Mouse (Mus musculus): Measurements from ENCODE around the gene Klra1.
"Not testable (repeated sequence)": the region's sequence is repeated elsewhere in the genome, so short reads cannot be mapped to it uniquely, and the experiment has no call there.

The Klra1 gene

DNA sequence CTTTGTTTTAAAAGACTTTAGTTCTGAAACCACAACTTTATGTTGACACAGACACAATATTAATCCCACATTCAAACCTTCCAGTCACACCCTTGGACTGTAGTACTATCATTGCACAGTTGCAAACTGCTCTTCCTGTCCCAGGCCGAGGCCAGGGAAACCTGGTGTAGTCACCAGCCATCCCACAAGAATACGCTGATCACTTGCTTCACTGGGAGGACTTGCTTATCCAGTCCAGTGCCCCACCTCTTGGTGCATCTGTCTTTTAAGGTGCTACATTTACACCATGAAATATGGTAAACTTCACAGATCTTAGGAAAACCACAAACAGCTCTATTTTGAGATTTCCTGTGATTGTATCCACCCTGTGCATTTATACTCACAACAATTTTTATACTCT is at the start of gene Klra1:
Gene Klra1 (minus strand): TSS at position 125 of the 400 bp plus-strand sequence.
- no peak for DNase-seq (ENCODE audit: low spot score in 2 of 2)

DNA sequence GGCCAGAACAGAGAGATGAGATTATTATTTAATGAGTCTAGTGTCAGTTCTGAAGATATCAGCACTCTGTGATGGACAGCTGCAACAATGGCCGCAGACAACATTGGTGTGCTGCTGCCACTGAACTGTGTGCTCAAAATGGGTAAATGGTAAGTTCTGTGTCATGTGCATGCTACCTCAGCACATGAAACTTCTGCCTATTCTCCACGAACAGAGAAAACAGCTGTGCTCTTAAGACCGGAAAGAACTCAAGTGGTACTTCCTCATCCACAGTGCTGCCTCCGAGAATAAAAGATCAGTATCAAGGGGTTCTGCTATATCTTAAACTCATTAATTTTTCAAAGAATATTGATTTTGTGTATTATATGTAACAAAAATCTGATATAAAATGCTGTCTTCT is 42.8 kb upstream of the Klra1 start:
- DNase-seq (ENCODE audit: low spot score in 2 of 2), result no peak

DNA sequence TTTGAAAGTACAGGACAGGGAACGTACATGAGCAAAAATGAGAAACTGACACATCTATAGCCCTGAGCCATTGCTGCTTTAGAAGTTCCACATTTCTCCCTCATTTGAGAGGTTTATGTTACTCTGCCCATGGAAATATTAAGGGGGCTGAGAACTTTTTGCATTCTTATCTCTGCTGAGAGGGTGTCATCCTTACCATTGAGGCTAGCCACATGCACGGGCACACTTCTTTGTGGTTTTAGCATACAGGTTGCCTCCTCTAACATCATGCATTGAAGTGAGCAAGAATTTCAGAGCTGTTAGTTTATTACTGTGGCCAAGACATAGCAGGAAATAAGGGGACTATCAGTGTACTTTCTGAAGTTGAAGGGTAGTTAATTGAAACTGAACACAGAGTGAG is 32.5 kb upstream of the Klra1 start:
- DNase-seq (ENCODE audit: low spot score in 2 of 2), result no peak

DNA sequence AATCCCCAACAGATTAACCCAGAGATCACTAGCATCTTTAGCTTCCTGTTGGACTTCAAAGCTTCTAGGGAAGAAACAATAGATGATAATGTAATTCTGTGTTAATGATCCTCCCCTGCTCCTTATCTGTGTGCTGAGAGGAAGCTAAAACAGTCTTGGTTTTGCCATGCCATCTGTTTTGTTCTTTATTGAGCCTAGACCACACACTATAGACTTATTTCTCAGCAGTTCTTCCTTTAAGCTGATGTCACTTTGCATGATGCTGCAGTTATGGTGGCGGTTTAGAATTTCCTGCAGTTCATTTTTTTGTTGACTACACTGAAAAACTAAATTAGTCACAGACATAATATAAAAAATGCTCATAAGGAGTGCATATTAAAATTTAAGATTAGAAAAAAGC is 18.2 kb upstream of the Klra1 start:
- no peak for DNase-seq (ENCODE audit: low spot score in 2 of 2)

DNA sequence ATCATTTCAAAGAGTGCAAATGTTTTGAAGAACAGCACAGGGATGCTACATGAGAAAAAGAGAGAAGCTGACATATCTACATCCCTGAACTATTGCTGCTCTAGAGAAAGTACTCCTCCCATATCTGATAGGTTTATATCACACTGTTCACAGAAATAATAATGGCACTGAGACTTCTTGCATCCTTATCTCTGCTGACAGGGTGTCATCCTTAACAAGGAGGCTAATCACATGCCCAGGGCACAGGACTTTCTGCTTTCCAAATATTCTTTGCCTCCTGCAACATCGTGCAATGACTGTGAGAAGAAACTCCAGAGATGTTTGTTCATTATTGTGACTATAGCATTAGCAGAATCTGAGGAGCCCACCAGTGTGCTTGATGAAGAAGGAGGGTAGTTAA is 871 bp downstream of the Klra1 start:
- DNase-seq (ENCODE audit: low spot score in 2 of 2), result no peak

DNA sequence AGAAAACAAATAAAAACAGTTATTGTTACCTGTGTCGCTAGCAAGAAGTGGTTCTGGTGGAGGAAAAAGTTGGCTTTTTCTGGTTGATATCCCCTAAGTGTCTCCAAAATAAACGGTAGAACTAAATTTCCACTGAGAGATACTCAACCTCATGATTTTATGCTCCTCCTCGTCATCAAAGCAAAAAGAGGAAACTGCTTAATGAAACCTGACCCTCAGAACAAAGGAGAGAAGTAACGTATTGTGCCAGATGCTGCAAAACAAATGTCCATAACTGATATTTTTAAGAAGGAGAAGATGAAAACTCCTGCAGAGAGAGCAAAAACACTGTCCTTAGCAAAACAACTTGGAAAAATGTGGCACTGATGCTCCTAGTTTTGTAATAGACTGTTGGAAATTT is 4.3 kb downstream of the Klra1 start:
- no peak for DNase-seq (ENCODE audit: low spot score in 2 of 2)

DNA sequence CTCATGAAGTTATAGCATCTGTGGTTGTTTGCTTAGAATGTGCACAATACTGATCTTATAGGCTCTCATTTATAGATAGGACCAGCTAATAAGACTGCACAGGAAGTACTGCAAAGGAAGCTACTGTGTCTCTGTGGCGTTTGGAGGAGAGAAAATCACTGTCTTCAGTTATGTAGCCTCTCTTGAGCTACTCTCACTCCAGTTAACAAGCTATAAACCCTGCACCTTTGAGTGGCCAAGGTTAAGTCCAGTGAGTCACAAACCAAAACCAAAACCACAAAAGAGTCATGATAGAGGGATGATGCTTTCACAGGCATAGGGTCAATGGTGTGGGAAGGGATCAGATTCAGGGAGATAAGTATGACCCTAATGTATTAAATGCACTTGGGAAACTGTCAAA is 41.3 kb downstream of the Klra1 start:
- not testable (repeated sequence) for DNase-seq (ENCODE audit: low spot score in 2 of 2)

DNA sequence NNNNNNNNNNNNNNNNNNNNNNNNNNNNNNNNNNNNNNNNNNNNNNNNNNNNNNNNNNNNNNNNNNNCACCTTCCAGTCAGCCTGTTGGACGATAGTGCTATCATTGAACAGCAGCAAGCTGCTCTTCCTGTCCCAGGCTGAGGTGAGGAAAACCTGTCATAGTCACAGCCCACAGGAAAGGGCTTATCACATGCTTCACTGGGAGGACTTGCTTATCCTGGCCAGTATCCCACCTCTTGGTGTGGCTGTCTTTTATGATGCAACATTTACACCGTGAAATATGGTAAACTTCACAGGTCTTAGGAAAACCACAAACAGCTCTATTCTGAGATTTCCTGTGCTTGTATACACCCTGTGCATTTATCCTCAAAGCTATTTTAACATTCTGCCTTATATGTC is 44.7 kb downstream of the Klra1 start:
- not testable (repeated sequence) for DNase-seq (ENCODE audit: low spot score in 2 of 2)

DNA sequence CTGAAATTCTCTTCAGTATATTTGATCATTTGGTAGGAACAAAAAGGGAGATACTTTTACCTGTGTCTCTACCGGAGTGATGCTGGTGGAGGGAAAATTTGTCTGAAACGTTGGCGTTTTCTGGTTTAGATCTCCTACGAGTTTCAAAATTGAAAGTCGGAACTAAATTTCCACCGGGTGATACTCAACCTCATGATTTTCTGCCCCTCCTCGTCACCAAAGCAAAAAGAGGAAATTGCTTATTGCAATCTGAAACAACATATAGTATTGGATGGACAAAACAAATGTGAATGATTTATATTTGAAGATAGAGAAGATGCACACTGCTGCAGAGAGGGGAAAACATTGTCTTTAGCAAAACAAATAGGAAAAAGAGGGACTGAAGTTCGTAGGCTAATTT is 49.3 kb downstream of the Klra1 start, which contains the start of gene Klra3:
Gene Klra3 (minus strand): TSS at position 164 of the 400 bp plus-strand sequence.
- no peak for DNase-seq (ENCODE audit: low spot score in 2 of 2)

Data from urinary bladder, postnatal 36 days (tissue).